Mouse (Mus musculus): ENCODE measurements around the gene Fbxl5. TPM values are rescaled to one million over a fixed set of nuclear protein-coding genes. Genes with fewer than 3 reads are reported as not detected.

The Fbxl5 gene
- polyA plus RNA-seq, 1 experiment from 2014 or later: 96.6 TPM

GRCm38 (mm10) chr5:43744187-43744586 is 77.3 kb downstream of the Fbxl5 start:
- WGBS: 98% methylated on average over 1 of the region's 1 CpGs
- Histone ChIP-seq H3K27me3 (ENCODE audit: control insufficient read depth, insufficient read depth, low read length) (no peaks in the 10 kb centered on the region), H3K27ac (ENCODE audit: low read depth, low read length) (no peak overlapping the region), H3K9me3 (ENCODE audit: control insufficient read depth, low read length) (no peaks in the 10 kb centered on the region), H3K36me3 (ENCODE audit: control insufficient read depth, insufficient read depth, low read length) (peaks cover 6% of the 10 kb centered on the region; the same call in 1 of the 2 replicates), H3K4me1 (ENCODE audit: control insufficient read depth, insufficient read depth, low read length) (no peaks in the 10 kb centered on the region), H3K4me2 (ENCODE audit: low read depth, low read length) (no peak overlapping the region), H3K4me3 (ENCODE audit: low read depth, low read length) (no peak overlapping the region), H3K9ac (replicated peaks; ENCODE audit: low read depth, low read length) (no peak overlapping the region)
- ATAC-seq (ENCODE audit: low read depth): no peak

- Histone ChIP-seq H3K27ac (ENCODE audit: low read depth, low read length) (no peak overlapping the region), H3K4me1 (ENCODE audit: control insufficient read depth, insufficient read depth, low read length) (no peaks in the 10 kb centered on the region), H3K36me3 (ENCODE audit: control insufficient read depth, insufficient read depth, low read length) (peaks cover 1% of the 10 kb centered on the region), H3K9me3 (ENCODE audit: control insufficient read depth, low read length) (no peaks in the 10 kb centered on the region), H3K9ac (replicated peaks; ENCODE audit: low read depth, low read length) (no peak overlapping the region), H3K27me3 (ENCODE audit: control insufficient read depth, insufficient read depth, low read length) (no peaks in the 10 kb centered on the region), H3K4me3 (ENCODE audit: low read depth, low read length) (no peak overlapping the region), H3K4me2 (ENCODE audit: low read depth, low read length) (no peak overlapping the region)
- no peak for ATAC-seq (ENCODE audit: low read depth)
- WGBS: 64% methylated on average over 8 of the region's 8 CpGs
These were observed 89.1 kb downstream of the Fbxl5 start for GRCm38 (mm10) chr5:43732381-43732780.

GRCm38 (mm10) chr5:43728375-43729165 is 92.9 kb downstream of the Fbxl5 start:
- peaks cover 2% of the 10 kb centered on the region; the same call in 1 of the 2 replicates for H3K36me3 ChIP-seq (ENCODE audit: control insufficient read depth, insufficient read depth, low read length)
- no peaks in the 10 kb centered on the region for H3K27me3 ChIP-seq (ENCODE audit: control insufficient read depth, insufficient read depth, low read length)
- H3K4me1 ChIP-seq (ENCODE audit: control insufficient read depth, insufficient read depth, low read length): no peaks in the 10 kb centered on the region
- H3K9me3 ChIP-seq (ENCODE audit: control insufficient read depth, low read length): no peaks in the 10 kb centered on the region
- WGBS: 86% methylated on average over 11 of the region's 11 CpGs
- H3K9ac ChIP-seq (replicated peaks; ENCODE audit: low read depth, low read length): no peak overlapping the region
- H3K4me3 ChIP-seq (ENCODE audit: low read depth, low read length): no peak overlapping the region
- no peak overlapping the region for H3K27ac ChIP-seq (ENCODE audit: low read depth, low read length)
- no peak overlapping the region for H3K4me2 ChIP-seq (ENCODE audit: low read depth, low read length)
- no peak for ATAC-seq (ENCODE audit: low read depth)

- Histone ChIP-seq H3K4me3 (ENCODE audit: low read depth, low read length) (no peak overlapping the region), H3K36me3 (ENCODE audit: control insufficient read depth, insufficient read depth, low read length) (peaks cover 2% of the 10 kb centered on the region; the same call in 1 of the 2 replicates), H3K9me3 (ENCODE audit: control insufficient read depth, low read length) (no peaks in the 10 kb centered on the region), H3K27ac (ENCODE audit: low read depth, low read length) (no peak overlapping the region), H3K4me2 (ENCODE audit: low read depth, low read length) (no peak overlapping the region), H3K9ac (replicated peaks; ENCODE audit: low read depth, low read length) (no peak overlapping the region), H3K27me3 (ENCODE audit: control insufficient read depth, insufficient read depth, low read length) (no peaks in the 10 kb centered on the region), H3K4me1 (ENCODE audit: control insufficient read depth, insufficient read depth, low read length) (no peaks in the 10 kb centered on the region)
- WGBS: 88% methylated on average over 7 of the region's 7 CpGs
- ATAC-seq (ENCODE audit: low read depth): no peak
These were observed 97.6 kb downstream of the Fbxl5 start for GRCm38 (mm10) chr5:43723830-43724229.

GRCm38 (mm10) chr5:43722452-43722783 is 99.0 kb downstream of the Fbxl5 start:
- Histone ChIP-seq H3K27me3 (ENCODE audit: control insufficient read depth, insufficient read depth, low read length) (no peaks in the 10 kb centered on the region), H3K9me3 (ENCODE audit: control insufficient read depth, low read length) (no peaks in the 10 kb centered on the region), H3K4me1 (ENCODE audit: control insufficient read depth, insufficient read depth, low read length) (no peaks in the 10 kb centered on the region), H3K36me3 (ENCODE audit: control insufficient read depth, insufficient read depth, low read length) (peaks cover 2% of the 10 kb centered on the region; the same call in 1 of the 2 replicates), H3K9ac (replicated peaks; ENCODE audit: low read depth, low read length) (no peak overlapping the region), H3K4me2 (ENCODE audit: low read depth, low read length) (no peak overlapping the region), H3K27ac (ENCODE audit: low read depth, low read length) (no peak overlapping the region), H3K4me3 (ENCODE audit: low read depth, low read length) (no peak overlapping the region)
- WGBS: 94% methylated on average over 6 of the region's 6 CpGs
- ATAC-seq (ENCODE audit: low read depth): no peak

- 84% methylated on average over 5 of the region's 5 CpGs for whole genome bisulfite sequencing
- no peak overlapping the region for H3K9ac ChIP-seq (replicated peaks; ENCODE audit: low read depth, low read length)
- no peak for ATAC-seq (ENCODE audit: low read depth)
These were observed 99.6 kb downstream of the Fbxl5 start for GRCm38 (mm10) chr5:43721538-43722451.

GRCm38 (mm10) chr5:43699240-43699639 is 122.2 kb downstream of the Fbxl5 start:
- H3K9ac ChIP-seq (replicated peaks; ENCODE audit: low read depth, low read length): no peak overlapping the region
- H3K27ac ChIP-seq (ENCODE audit: low read depth, low read length): no peak overlapping the region
- no peaks in the 10 kb centered on the region for H3K4me1 ChIP-seq (ENCODE audit: control insufficient read depth, insufficient read depth, low read length)
- H3K4me3 ChIP-seq (ENCODE audit: low read depth, low read length): no peak overlapping the region
- H3K9me3 ChIP-seq (ENCODE audit: control insufficient read depth, low read length): no peaks in the 10 kb centered on the region
- H3K27me3 ChIP-seq (ENCODE audit: control insufficient read depth, insufficient read depth, low read length): no peaks in the 10 kb centered on the region
- H3K36me3 ChIP-seq (ENCODE audit: control insufficient read depth, insufficient read depth, low read length): peaks cover 7% of the 10 kb centered on the region; the same call in 1 of the 2 replicates
- no peak overlapping the region for H3K4me2 ChIP-seq (ENCODE audit: low read depth, low read length)
- ATAC-seq (ENCODE audit: low read depth): no peak

More at GRCm38 (mm10) chr5:43721538-43722451, 99.6 kb downstream of the Fbxl5 start:
- Histone ChIP-seq H3K4me1 (ENCODE audit: control insufficient read depth, insufficient read depth, low read length) (no peaks in the 10 kb centered on the region), H3K9me3 (ENCODE audit: control insufficient read depth, low read length) (no peaks in the 10 kb centered on the region), H3K4me3 (ENCODE audit: low read depth, low read length) (no peak overlapping the region), H3K36me3 (ENCODE audit: control insufficient read depth, insufficient read depth, low read length) (peaks cover 2% of the 10 kb centered on the region; the same call in 1 of the 2 replicates), H3K27ac (ENCODE audit: low read depth, low read length) (no peak overlapping the region), H3K27me3 (ENCODE audit: control insufficient read depth, insufficient read depth, low read length) (no peaks in the 10 kb centered on the region), H3K4me2 (ENCODE audit: low read depth, low read length) (no peak overlapping the region)

GRCm38 (mm10) chr5:43697133-43697532 is 124.3 kb downstream of the Fbxl5 start:
- Histone ChIP-seq H3K4me3 (ENCODE audit: low read depth, low read length) (no peak overlapping the region), H3K4me1 (ENCODE audit: control insufficient read depth, insufficient read depth, low read length) (no peaks in the 10 kb centered on the region), H3K9me3 (ENCODE audit: control insufficient read depth, low read length) (no peaks in the 10 kb centered on the region), H3K36me3 (ENCODE audit: control insufficient read depth, insufficient read depth, low read length) (0 out of 2 replicates have a peak, but pooled peaks cover 4% of the 10 kb centered on the region), H3K4me2 (ENCODE audit: low read depth, low read length) (no peak overlapping the region), H3K27ac (ENCODE audit: low read depth, low read length) (no peak overlapping the region), H3K27me3 (ENCODE audit: control insufficient read depth, insufficient read depth, low read length) (no peaks in the 10 kb centered on the region), H3K9ac (replicated peaks; ENCODE audit: low read depth, low read length) (no peak overlapping the region)
- no peak for ATAC-seq (ENCODE audit: low read depth)
- 65% methylated on average over 3 of the region's 3 CpGs for WGBS

Data from neural tube, embryonic 14.5 days (tissue).